Mouse (Mus musculus): ENCODE results near the gene Vegfb.

GRCm38 (mm10) chr19:6994002-6994401, 6.6 kb upstream of the Vegfb start:
- TF ChIP-seq POLR2A (IDR thresholded peaks at IDR 0.05; ENCODE audit: low read depth, low read length) (no peak), CTCF (conservative IDR thresholded peaks at IDR 0.05; ENCODE audit: insufficient read depth, insufficient read length, low read depth, low read length) (no peak)
